Mouse (Mus musculus) neural tube, embryonic 14.5 days (tissue): ENCODE data around the gene 4921524J17Rik. TPM values are rescaled to one million over a fixed set of nuclear protein-coding genes. Genes with fewer than 3 reads are reported as not detected.

Source experiments
- ATAC-seq: fragments of 200-750 bp; cut with Nextera tagmentation; 2 replicates; pipeline ENCODE4 v1.8.0; 2017; ENCODE audit warnings: low read depth, mild to moderate bottlenecking, moderate TSS enrichment, moderate library complexity
- H3K27ac ChIP-seq: fragments of 300-500 bp; sonication (generic); 2 replicates; pipeline ENCODE4 v1.5.1; 2014; ENCODE audit warnings: low read depth, mild to moderate bottlenecking, control low read depth, low read length, moderate library complexity, mixed read lengths
- H3K27me3 ChIP-seq: fragments of 300-500 bp; sonication (generic); 2 replicates; pipeline ENCODE4 v1.6.1; 2014; ENCODE audit warnings: low read length; ENCODE audit not compliant: control insufficient read depth, insufficient read depth
- H3K36me3 ChIP-seq: fragments of 300-500 bp; sonication (generic); 2 replicates; pipeline ENCODE4 v1.6.1; 2014; ENCODE audit warnings: low read length, mixed read lengths; ENCODE audit not compliant: control insufficient read depth, insufficient read depth
- H3K4me1 ChIP-seq: fragments of 300-500 bp; sonication (generic); 2 replicates; pipeline ENCODE4 v1.6.1; 2014; ENCODE audit warnings: low read length; ENCODE audit not compliant: control insufficient read depth, insufficient read depth
- H3K4me2 ChIP-seq: fragments of 300-500 bp; sonication (generic); 2 replicates; pipeline ENCODE4 v1.6.1; 2014; ENCODE audit warnings: mild to moderate bottlenecking, low read depth, low read length, control low read depth
- H3K4me3 ChIP-seq: fragments of 300-500 bp; sonication (generic); 2 replicates; pipeline ENCODE4 v1.5.1; 2014; ENCODE audit warnings: low read depth, low read length, control low read depth, mixed read lengths
- H3K9ac ChIP-seq: fragments of 300-500 bp; sonication (generic); replicated peaks from 2 replicates; pipeline ENCODE4 v1.6.1; 2014; ENCODE audit warnings: low read depth, mild to moderate bottlenecking, control low read depth, low read length, mixed read lengths
- H3K9me3 ChIP-seq: fragments of 300-500 bp; sonication (generic); 2 replicates; pipeline ENCODE4 v1.6.1; 2016; ENCODE audit warnings: low read length; ENCODE audit not compliant: control insufficient read depth
- WGBS: fragments of 180-500 bp; shearing (Covaris S2); extraction: QIAGEN DNeasy Blood & Tissue Kit; methylation state at CpG from one replicate; pipeline ENCODE4 v1.1.7; 2014; 5-methylcytosine and 5-hydroxymethylcytosine counted together
- polyA plus RNA-seq: library from polyadenylated mRNA; unstranded; fragments of >200 nt; fragmentation: Nextera tagmentation; extraction: Ambion mirVana; gene quantifications from 2 replicates; pipeline ENCODE4 v1.2.1, GENCODE M21; 2014

Gene 4921524J17Rik
- polyA plus RNA-seq, 1 experiment from 2014 or later: 35.9 TPM

DNA sequence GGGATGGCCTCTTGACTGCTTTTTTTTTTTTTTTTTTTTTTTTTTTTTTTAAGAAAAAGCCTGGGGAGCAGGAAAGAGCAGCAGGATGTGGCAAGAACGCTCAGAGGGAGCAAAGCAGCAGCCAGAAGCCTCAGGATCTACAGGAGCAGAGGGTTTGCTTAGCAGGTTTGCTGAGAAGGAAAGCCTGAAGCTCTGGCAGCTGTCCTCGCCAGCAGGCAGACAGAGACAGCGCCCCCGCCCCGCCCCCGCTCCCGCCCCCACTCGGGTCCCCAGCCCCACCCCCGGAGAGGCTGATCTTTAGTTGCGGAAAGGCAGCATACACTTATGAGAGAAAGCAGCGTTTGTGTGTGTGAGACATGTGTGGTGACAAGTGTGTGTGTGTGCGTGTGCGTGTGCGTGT is 19.7 kb upstream of the 4921524J17Rik start:
- H3K4me2 ChIP-seq: no peak overlapping the region
- no peaks in the 10 kb centered on the region for H3K27me3 ChIP-seq
- H3K36me3 ChIP-seq: no peaks in the 10 kb centered on the region
- H3K27ac ChIP-seq: no peak overlapping the region
- no peaks in the 10 kb centered on the region for H3K4me1 ChIP-seq
- 22% methylated on average over 14 of the region's 14 CpGs for WGBS
- no peak for ATAC-seq
- no peak overlapping the region for H3K9ac ChIP-seq
- no peak overlapping the region for H3K4me3 ChIP-seq
- H3K9me3 ChIP-seq: no peaks in the 10 kb centered on the region

GRCm38 (mm10) chr8:85450335-85450734 is 17.7 kb upstream of the 4921524J17Rik start:
- H3K4me3 ChIP-seq: no peak overlapping the region
- H3K4me2 ChIP-seq: no peak overlapping the region
- H3K9ac ChIP-seq: no peak overlapping the region
- H3K27me3 ChIP-seq: no peaks in the 10 kb centered on the region
- WGBS: 81% methylated on average over 3 of the region's 3 CpGs
- ATAC-seq: no peak
- H3K27ac ChIP-seq: no peak overlapping the region
- H3K9me3 ChIP-seq: no peaks in the 10 kb centered on the region
- no peaks in the 10 kb centered on the region for H3K4me1 ChIP-seq
- H3K36me3 ChIP-seq: no peaks in the 10 kb centered on the region

DNA sequence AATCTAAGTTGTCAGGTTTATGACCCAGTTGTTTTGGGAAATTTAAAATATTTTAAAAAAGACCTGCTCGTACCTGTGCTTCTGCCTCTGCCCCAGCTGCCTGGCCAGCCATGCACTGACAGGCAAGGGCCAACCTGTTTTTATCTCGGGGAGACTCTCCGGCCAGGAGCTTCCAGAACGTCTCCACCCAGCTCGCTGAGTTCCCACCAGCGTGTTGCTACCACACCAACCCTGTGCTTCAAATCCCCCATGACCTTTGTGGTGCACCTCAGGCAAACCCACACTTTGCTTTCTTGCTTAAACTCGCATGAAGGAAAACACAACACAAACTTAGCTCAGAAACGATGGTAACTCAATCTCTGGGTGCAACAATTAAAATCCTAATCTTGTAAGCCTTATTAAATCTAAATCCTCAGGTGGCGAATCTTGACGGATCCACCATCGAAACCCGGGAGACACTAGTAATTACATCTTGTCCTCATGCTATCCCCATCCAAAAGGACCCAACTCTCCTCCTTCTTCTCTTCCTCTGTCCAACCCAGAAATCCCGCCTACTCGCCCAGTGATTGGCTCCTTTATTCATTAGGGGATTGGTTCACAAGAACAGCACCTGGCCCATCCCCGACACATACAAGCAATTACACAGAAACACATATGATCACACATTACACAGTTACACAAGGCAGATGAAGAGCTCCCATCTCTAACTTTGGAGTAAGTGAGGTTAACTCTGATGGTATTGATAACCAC is 13.5 kb upstream of the 4921524J17Rik start:
- H3K9me3 ChIP-seq: no peaks in the 10 kb centered on the region
- H3K4me2 ChIP-seq: no peak overlapping the region
- no peaks in the 10 kb centered on the region for H3K4me1 ChIP-seq
- no peak overlapping the region for H3K27ac ChIP-seq
- WGBS: 88% methylated on average over 15 of the region's 15 CpGs
- ATAC-seq: no peak
- no peak overlapping the region for H3K9ac ChIP-seq
- no peak overlapping the region for H3K4me3 ChIP-seq
- H3K36me3 ChIP-seq: no peaks in the 10 kb centered on the region
- H3K27me3 ChIP-seq: no peaks in the 10 kb centered on the region

GRCm38 (mm10) chr8:85444092-85444491 is 11.5 kb upstream of the 4921524J17Rik start:
- Histone ChIP-seq H3K27me3 (no peaks in the 10 kb centered on the region), H3K4me2 (no peak overlapping the region), H3K4me3 (no peak overlapping the region), H3K9ac (no peak overlapping the region), H3K9me3 (no peaks in the 10 kb centered on the region), H3K4me1 (no peaks in the 10 kb centered on the region), H3K27ac (no peak overlapping the region), H3K36me3 (no peaks in the 10 kb centered on the region)
- ATAC-seq: no peak

- Histone ChIP-seq H3K9ac (no peak overlapping the region), H3K36me3 (no peaks in the 10 kb centered on the region), H3K4me1 (no peaks in the 10 kb centered on the region), H3K9me3 (no peaks in the 10 kb centered on the region), H3K27ac (no peak overlapping the region), H3K4me3 (no peak overlapping the region), H3K4me2 (no peak overlapping the region), H3K27me3 (no peaks in the 10 kb centered on the region)
- no peak for ATAC-seq
- WGBS: 33% methylated on average over 5 of the region's 5 CpGs
Measured at GRCm38 (mm10) chr8:85441564-85441963, 8.9 kb upstream of the 4921524J17Rik start.

DNA sequence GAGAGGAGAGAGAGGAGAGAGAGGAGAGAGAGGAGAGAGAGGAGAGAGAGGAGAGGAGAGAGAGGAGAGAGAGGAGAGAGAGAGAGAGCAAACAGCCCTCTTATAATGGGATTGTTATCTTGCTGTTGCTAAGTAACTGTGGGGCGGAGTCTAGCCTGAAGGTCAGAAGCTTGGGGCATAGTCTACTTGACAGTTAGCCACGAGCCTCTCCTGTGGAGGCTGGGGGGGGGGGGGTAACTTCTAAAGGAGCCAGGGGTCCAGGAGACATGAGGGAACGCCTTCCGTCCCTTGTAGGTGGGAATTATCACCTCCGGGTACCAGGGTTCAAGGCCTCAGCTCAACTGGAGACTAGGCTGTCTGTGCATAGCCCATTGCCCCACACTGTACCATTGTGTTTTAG is 3.1 kb upstream of the 4921524J17Rik start:
- Histone ChIP-seq H3K4me3 (no peak overlapping the region), H3K4me2 (no peak overlapping the region), H3K9ac (no peak overlapping the region), H3K9me3 (no peaks in the 10 kb centered on the region), H3K27ac (no peak overlapping the region), H3K27me3 (no peaks in the 10 kb centered on the region), H3K4me1 (peaks cover 10% of the 10 kb centered on the region), H3K36me3 (no peaks in the 10 kb centered on the region)
- 58% methylated on average over 5 of the region's 5 CpGs for WGBS
- no peak for ATAC-seq

GRCm38 (mm10) chr8:85434817-85435216 is 2.2 kb upstream of the 4921524J17Rik start:
- Histone ChIP-seq H3K9ac (no peak overlapping the region), H3K9me3 (no peaks in the 10 kb centered on the region), H3K4me1 (peaks cover 13% of the 10 kb centered on the region), H3K4me2 (no peak overlapping the region), H3K4me3 (no peak overlapping the region), H3K27me3 (no peaks in the 10 kb centered on the region), H3K27ac (no peak overlapping the region), H3K36me3 (no peaks in the 10 kb centered on the region)
- WGBS: 75% methylated on average over 12 of the region's 12 CpGs
- ATAC-seq: no peak

- ATAC-seq: peak; percentile 60
- WGBS: 3% methylated on average over 6 of the region's 6 CpGs
Measured at GRCm38 (mm10) chr8:85433017-85433393, 372 bp upstream of the 4921524J17Rik start.

DNA sequence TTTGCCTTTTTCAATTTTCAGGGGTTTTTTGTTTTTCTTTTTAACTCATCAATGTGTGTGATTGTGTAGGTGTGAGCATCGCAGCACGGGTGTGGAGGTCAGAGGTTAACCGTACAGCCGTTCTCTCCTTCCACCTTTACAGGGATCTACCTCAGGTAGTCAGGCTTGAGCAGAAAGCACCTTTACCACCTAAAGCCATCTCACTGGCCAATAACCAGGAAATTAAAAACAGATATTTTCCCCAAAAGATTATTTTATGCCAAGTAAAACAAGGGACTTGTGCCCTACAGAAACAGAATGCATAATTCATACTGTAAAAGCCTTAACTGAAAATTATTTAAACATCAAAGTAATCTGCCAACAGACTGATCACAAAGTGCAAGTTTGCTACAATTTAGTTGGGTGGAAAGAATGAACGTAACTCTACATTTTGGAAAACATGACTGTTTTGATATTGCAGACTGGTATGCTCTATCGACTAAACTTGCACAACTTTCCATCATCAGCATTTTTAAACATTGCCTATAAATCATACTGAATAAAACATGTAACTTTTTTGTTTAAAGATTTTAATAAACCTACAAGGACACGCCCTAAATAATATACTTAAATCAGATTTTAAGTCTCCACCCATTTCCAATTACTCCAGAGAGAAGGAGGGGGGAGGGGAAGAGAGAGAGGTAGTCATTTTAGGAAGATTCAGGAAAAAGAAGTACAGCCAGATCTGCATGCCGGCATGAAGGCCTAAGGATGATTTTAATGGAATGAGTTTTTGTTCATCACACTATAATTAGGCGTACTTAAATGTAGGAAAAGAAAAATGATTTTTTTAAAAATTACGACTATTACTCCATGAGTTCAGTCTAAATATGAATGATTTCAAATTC is 1.1 kb downstream of the 4921524J17Rik start:
- Histone ChIP-seq H3K27ac (peak overlapping the region; percentile 89), H3K4me2 (peak overlapping the region; percentile 50), H3K9ac (0 out of 2 replicates have a peak overlapping the region, but pooled peaks have one; percentile 22), H3K4me1 (peaks cover 21% of the 10 kb centered on the region), H3K27me3 (no peaks in the 10 kb centered on the region), H3K36me3 (no peaks in the 10 kb centered on the region), H3K9me3 (no peaks in the 10 kb centered on the region), H3K4me3 (peak overlapping the region; percentile 83)
- no peak for ATAC-seq
- 19% methylated on average over 10 of the region's 10 CpGs for WGBS

More at GRCm38 (mm10) chr8:85433017-85433393, 372 bp upstream of the 4921524J17Rik start:
- Histone ChIP-seq H3K27me3 (no peaks in the 10 kb centered on the region), H3K36me3 (no peaks in the 10 kb centered on the region), H3K27ac (peak overlapping the region; percentile 8), H3K9me3 (no peaks in the 10 kb centered on the region), H3K4me2 (peak overlapping the region; percentile 17), H3K4me3 (peak overlapping the region; percentile 83), H3K9ac (no peak overlapping the region; the same call in 1 of the 2 replicates), H3K4me1 (peaks cover 13% of the 10 kb centered on the region)
